In genomic region chr4:152325574-152326411, GRCm38 (mm10) we compare ENCODE assay signal across 8 mouse cellular contexts. TPM values are rescaled to one million over a fixed set of nuclear protein-coding genes. Genes with fewer than 3 reads are reported as not detected.
DNase-seq lines count a peak whose midpoint lies in the region; ATAC-seq and TF ChIP-seq lines count a peak whose summit lies in the region.

Gene Rpl22 (plus strand): TSS chr4:152325742.

- H3K27ac ChIP-seq in forebrain, embryonic 10.5 days = peak within 1 kb of the TSS; percentile 94
- H3K27ac ChIP-seq in heart, embryonic 15.5 days = peak within 1 kb of the TSS; percentile 58
- peak within 1 kb of the TSS; percentile 56 for H3K27ac ChIP-seq in liver, embryonic 14.5 days
- H3K27ac ChIP-seq in neural tube, embryonic 11.5 days (ENCODE audit: low read depth, low read length) = peak within 1 kb of the TSS; percentile 54; the same call in 1 of the 2 replicates
- H3K27ac ChIP-seq in stomach, postnatal 0 days (replicated peaks) = peak within 1 kb of the TSS; percentile 70

- H3K4me2 ChIP-seq in heart, embryonic 15.5 days = peak within 1 kb of the TSS; percentile 78
- peak within 1 kb of the TSS; percentile 92 for H3K4me2 ChIP-seq in liver, embryonic 14.5 days (ENCODE audit: low read depth)
- peak within 1 kb of the TSS; percentile 69 for H3K4me2 ChIP-seq in neural tube, embryonic 11.5 days (ENCODE audit: low read depth)
- H3K4me2 ChIP-seq in stomach, postnatal 0 days (replicated peaks; ENCODE audit: low read depth) = peak within 1 kb of the TSS; percentile 82

- peak; percentile 48 for TF ChIP-seq CTCF in liver, embryonic 14.5 days (IDR thresholded peaks at IDR 0.05; ENCODE audit: low read depth)
- peak; percentile 61 for TF ChIP-seq CTCF in stomach, postnatal 0 days (IDR thresholded peaks at IDR 0.05; ENCODE audit: low read depth)

- peaks cover 24% of the 10 kb centered on the region for H3K4me1 ChIP-seq in forebrain, embryonic 10.5 days
- H3K4me1 ChIP-seq in heart, embryonic 15.5 days (replicated peaks) = peaks cover 12% of the 10 kb centered on the region
- H3K4me1 ChIP-seq in liver, embryonic 14.5 days (replicated peaks; ENCODE audit: control insufficient read depth in 2 of 2, insufficient read depth in 2 of 2, low read length in 1 of 2) = peaks cover 12 to 14% of the 10 kb centered on the region in 2 experiments
- H3K4me1 ChIP-seq in neural tube, embryonic 11.5 days (ENCODE audit: control insufficient read depth, insufficient read depth, low read length) = peaks cover 8% of the 10 kb centered on the region; the same call in 1 of the 2 replicates
- H3K4me1 ChIP-seq in stomach, postnatal 0 days (replicated peaks; ENCODE audit: control insufficient read depth, insufficient read depth) = 0 out of 2 replicates have a peak, but pooled peaks cover 4% of the 10 kb centered on the region

- no peaks in the 10 kb centered on the region for H3K27me3 ChIP-seq in forebrain, embryonic 10.5 days (ENCODE audit: poor library complexity, severe bottlenecking)
- H3K27me3 ChIP-seq in heart, embryonic 15.5 days = no peaks in the 10 kb centered on the region
- no peaks in the 10 kb centered on the region for H3K27me3 ChIP-seq in liver, embryonic 14.5 days (ENCODE audit: control insufficient read depth, insufficient read depth, low read length)
- H3K27me3 ChIP-seq in neural tube, embryonic 11.5 days (ENCODE audit: control insufficient read depth, insufficient read depth, low read length) = no peaks in the 10 kb centered on the region
- no peaks in the 10 kb centered on the region for H3K27me3 ChIP-seq in stomach, postnatal 0 days (ENCODE audit: control insufficient read depth, insufficient read depth, low read length)

- under 1% methylated on average over 70 of the region's 70 CpGs for WGBS in forebrain, embryonic 10.5 days
- under 1% methylated on average over 70 of the region's 70 CpGs for WGBS in heart, embryonic 15.5 days
- under 1% methylated on average over 69 of the region's 70 CpGs for WGBS in liver, embryonic 14.5 days (ENCODE audit: insufficient replicate concordance)
- under 1% methylated on average over 69 of the region's 70 CpGs for WGBS in neural tube, embryonic 11.5 days
- under 1% methylated on average over 70 of the region's 70 CpGs for WGBS in stomach, postnatal 0 days

- peak within 1 kb of the TSS; percentile 92 for H3K9ac ChIP-seq in heart, embryonic 15.5 days
- peak within 1 kb of the TSS; percentile 96 for H3K9ac ChIP-seq in liver, embryonic 14.5 days (replicated peaks)
- peak within 1 kb of the TSS; percentile 91 for H3K9ac ChIP-seq in neural tube, embryonic 11.5 days (ENCODE audit: low read length)
- H3K9ac ChIP-seq in stomach, postnatal 0 days (ENCODE audit: low read length) = peak within 1 kb of the TSS; percentile 90

- peak; percentile 46; the same call in 1 of the 2 replicates for TF ChIP-seq EP300 in liver, embryonic 14.5 days (IDR thresholded peaks at IDR 0.05; ENCODE audit: low read depth)
- no peak for TF ChIP-seq EP300 in stomach, postnatal 0 days (optimal IDR thresholded peaks at IDR 0.05)

- DNase-seq in CD8-positive naive resting alpha-beta T cell, adult 2 months (ENCODE audit: low read depth in 2 of 2, low spot score in 2 of 2) = peak; percentile 91 to 93
- DNase-seq in c-Kit-positive CD71-negative TER-119-negative erythroid progenitor cells, embryonic 14.5 days (ENCODE audit: low read depth) = peak; percentile 93
- DNase-seq in forebrain, embryonic 10.5 days (ENCODE audit: extremely low spot score, low spot score) = peak; percentile 94
- peak; percentile 93 to 97 for DNase-seq in kidney, postnatal 25 days
- peak; percentile 95 for DNase-seq in liver, embryonic 14.5 days (ENCODE audit: low read depth in 3 of 3, low spot score in 3 of 3)
- peak; percentile 94 for DNase-seq in neural tube, embryonic 11.5 days (ENCODE audit: low spot score)
- DNase-seq in stomach, postnatal 0 days (ENCODE audit: low spot score) = peak; percentile 93

- peak within 1 kb of the TSS; percentile 75 for H3K4me3 ChIP-seq in forebrain, embryonic 10.5 days
- peak within 1 kb of the TSS; percentile 78 for H3K4me3 ChIP-seq in heart, embryonic 15.5 days
- peak within 1 kb of the TSS; percentile 86 to 99 for H3K4me3 ChIP-seq in liver, embryonic 14.5 days (ENCODE audit: insufficient read depth in 1 of 2, low read depth in 2 of 2, low read length in 2 of 2)
- H3K4me3 ChIP-seq in neural tube, embryonic 11.5 days (ENCODE audit: low read depth, low read length) = peak within 1 kb of the TSS; percentile 93
- peak within 1 kb of the TSS; percentile 93 for H3K4me3 ChIP-seq in stomach, postnatal 0 days (ENCODE audit: low read depth, low read length)

- ATAC-seq in heart, embryonic 15.5 days (replicated peaks; ENCODE audit: insufficient number of reproducible peaks, insufficient read depth, low FRiP score, low read depth) = peak; percentile 95
- ATAC-seq in liver, embryonic 14.5 days (ENCODE audit: insufficient read depth) = peak; percentile 97
- peak; percentile 93 for ATAC-seq in neural tube, embryonic 11.5 days (ENCODE audit: insufficient read depth, low FRiP score, low TSS enrichment)
- ATAC-seq in stomach, postnatal 0 days (ENCODE audit: low FRiP score, low TSS enrichment) = peak; percentile 98

- peaks cover 38% of the 10 kb centered on the region for H3K36me3 ChIP-seq in forebrain, embryonic 10.5 days (replicated peaks)
- peaks cover 31% of the 10 kb centered on the region for H3K36me3 ChIP-seq in heart, embryonic 15.5 days
- peaks cover 27% of the 10 kb centered on the region for H3K36me3 ChIP-seq in liver, embryonic 14.5 days (replicated peaks; ENCODE audit: control insufficient read depth, insufficient read depth, low read depth)
- H3K36me3 ChIP-seq in neural tube, embryonic 11.5 days (ENCODE audit: control insufficient read depth, insufficient read depth, low read length) = peaks cover 7% of the 10 kb centered on the region
- peaks cover 10% of the 10 kb centered on the region for H3K36me3 ChIP-seq in stomach, postnatal 0 days (ENCODE audit: control insufficient read depth, insufficient read depth, low read length)

- no peaks in the 10 kb centered on the region for H3K9me3 ChIP-seq in forebrain, embryonic 10.5 days
- no peaks in the 10 kb centered on the region for H3K9me3 ChIP-seq in heart, embryonic 15.5 days (replicated peaks)
- no peaks in the 10 kb centered on the region for H3K9me3 ChIP-seq in liver, embryonic 14.5 days (ENCODE audit: control insufficient read depth, low read length)
- no peaks in the 10 kb centered on the region for H3K9me3 ChIP-seq in neural tube, embryonic 11.5 days (ENCODE audit: control insufficient read depth, low read length)
- H3K9me3 ChIP-seq in stomach, postnatal 0 days (ENCODE audit: control insufficient read depth, low read length) = no peaks in the 10 kb centered on the region

RNA-seq across cellular contexts. Expression of gene Rpl22, which starts in this region (rescaled TPM):
- polyA plus RNA-seq in forebrain, embryonic 10.5 days (2016; fragmentation: Nextera tagmentation; extraction: Ambion mirVana) = 363 and 368 TPM in 2 replicates
- polyA plus RNA-seq in heart, embryonic 15.5 days (2015; fragmentation: Nextera tagmentation; extraction: Ambion mirVana) = 180 and 243 TPM in 2 replicates
- 163 and 443 TPM in 2 replicates for polyA plus RNA-seq in liver, embryonic 14.5 days (2012; rRNA removed)
- polyA plus RNA-seq in liver, embryonic 14.5 days (2014; fragmentation: Nextera tagmentation; extraction: Ambion mirVana) = 298 and 303 TPM in 2 replicates
- polyA plus RNA-seq in neural tube, embryonic 11.5 days (2014; fragmentation: Nextera tagmentation; extraction: Ambion mirVana) = 311 and 312 TPM in 2 replicates
- 351 and 372 TPM in 2 replicates for polyA plus RNA-seq in stomach, postnatal 0 days (2015; fragmentation: Nextera tagmentation; extraction: Ambion mirVana)

Comparison
In these comparisons a context has a peak if more than half of its experiments do, and no peak if none do; other contexts are left out.
1. Peak in every context shown above with its lines: DNase-seq, ATAC-seq, H3K4me3 ChIP-seq and H3K27ac ChIP-seq.